Mouse (Mus musculus) hindbrain, embryonic 14.5 days (tissue): ENCODE data around the gene Gp9. TPM values are rescaled to one million over a fixed set of nuclear protein-coding genes. Genes with fewer than 3 reads are reported as not detected.

Experiments used
- ATAC-seq: fragments of 200-750 bp; cut with Nextera tagmentation; 2 replicates; pipeline ENCODE4 v1.8.0; 2017; ENCODE audit warnings: moderate number of reproducible peaks, mild to moderate bottlenecking, moderate TSS enrichment, moderate library complexity; ENCODE audit not compliant: low FRiP score
- DNase-seq: peaks from one replicate; pipeline ENCODE4 v3.0.0-alpha.2; 2015; ENCODE audit warnings: low spot score
- H3K27ac ChIP-seq: fragments of 300-500 bp; sonication (generic); 2 replicates; pipeline ENCODE4 v1.5.1; 2014; ENCODE audit warnings: mild to moderate bottlenecking, moderate library complexity
- H3K27me3 ChIP-seq: fragments of 300-500 bp; sonication (generic); 2 replicates; pipeline ENCODE4 v1.6.1; 2014; ENCODE audit warnings: mild to moderate bottlenecking, low read length, mixed read lengths; ENCODE audit not compliant: control insufficient read depth, insufficient read depth
- H3K36me3 ChIP-seq: fragments of 300-500 bp; sonication (generic); replicated peaks from 2 replicates; pipeline ENCODE4 v1.6.1; 2014; ENCODE audit not compliant: control insufficient read depth, insufficient read depth
- H3K4me1 ChIP-seq: fragments of 300-500 bp; sonication (generic); replicated peaks from 2 replicates; pipeline ENCODE4 v1.6.1; 2014; ENCODE audit warnings: antibody characterized with exemption, low read length, mixed read lengths; ENCODE audit not compliant: control insufficient read depth, insufficient read depth
- H3K4me2 ChIP-seq: fragments of 300-500 bp; sonication (generic); replicated peaks from 2 replicates; pipeline ENCODE4 v1.6.1; 2014; ENCODE audit warnings: mild to moderate bottlenecking, moderate library complexity
- H3K4me3 ChIP-seq: fragments of 300-500 bp; sonication (generic); replicated peaks from 2 replicates; pipeline ENCODE4 v1.5.1; 2014; ENCODE audit warnings: mild to moderate bottlenecking, low read length
- H3K9ac ChIP-seq: fragments of 300-500 bp; sonication (generic); 2 replicates; pipeline ENCODE4 v1.6.1; 2014
- H3K9me3 ChIP-seq: fragments of 300-500 bp; sonication (generic); 2 replicates; pipeline ENCODE4 v1.6.1; 2016; ENCODE audit warnings: low read length; ENCODE audit not compliant: control insufficient read depth
- WGBS: fragments of 180-500 bp; shearing (Covaris S2); extraction: QIAGEN DNeasy Blood & Tissue Kit; methylation state at CpG from one replicate; pipeline ENCODE4 v1.1.7; 2014; 5-methylcytosine and 5-hydroxymethylcytosine counted together
- polyA plus RNA-seq: library from polyadenylated mRNA; unstranded; fragments of >200 nt; fragmentation: Nextera tagmentation; extraction: Ambion mirVana; gene quantifications from 2 replicates; pipeline ENCODE4 v1.2.1, GENCODE M21; 2014

Gene Gp9
- polyA plus RNA-seq, 1 experiment from 2014 or later, result 0.83 TPM

DNA sequence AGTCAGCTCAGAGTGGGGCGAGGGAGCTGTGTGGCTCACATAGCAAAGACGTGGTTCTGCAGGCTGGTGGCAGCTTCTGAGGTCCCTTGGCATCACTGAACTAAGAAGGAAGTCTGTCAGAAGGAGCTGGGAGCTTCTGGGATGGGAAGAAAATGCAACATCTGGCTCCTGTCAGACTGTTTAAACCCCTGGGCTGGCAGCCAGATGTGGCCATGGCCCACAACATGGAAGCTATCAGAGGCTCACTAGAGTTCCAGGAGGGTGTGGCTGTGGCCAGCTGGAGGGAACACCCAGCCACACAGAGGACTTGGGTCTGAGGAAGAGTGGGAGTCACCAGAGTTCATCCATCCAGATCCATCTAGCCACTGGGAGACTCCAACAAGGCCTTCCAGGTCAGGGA lies 31.0 kb upstream of the Gp9 start:
- ATAC-seq, result no peak

GRCm38 (mm10) chr6:87748078-87748477 lies 29.8 kb upstream of the Gp9 start:
- no peak overlapping the region for H3K9ac ChIP-seq
- H3K27ac ChIP-seq, result no peak overlapping the region
- no peaks in the 10 kb centered on the region for H3K4me1 ChIP-seq
- DNase-seq (no peak), ATAC-seq (no peak)
- 93% methylated on average over 2 of the region's 2 CpGs for WGBS
- H3K36me3 ChIP-seq, result no peaks in the 10 kb centered on the region
- H3K27me3 ChIP-seq, result no peaks in the 10 kb centered on the region
- no peak overlapping the region for H3K4me3 ChIP-seq
- H3K4me2 ChIP-seq, result no peak overlapping the region
- H3K9me3 ChIP-seq, result no peaks in the 10 kb centered on the region

More for the DNA sequence above, 31.0 kb upstream of the Gp9 start:
- no peaks in the 10 kb centered on the region for H3K36me3 ChIP-seq
- no peak overlapping the region for H3K4me3 ChIP-seq
- DNase-seq, result no peak
- no peaks in the 10 kb centered on the region for H3K4me1 ChIP-seq
- H3K9me3 ChIP-seq, result no peaks in the 10 kb centered on the region
- WGBS, result 79% methylated on average over 2 of the region's 2 CpGs
- no peak overlapping the region for H3K27ac ChIP-seq
- no peak overlapping the region for H3K4me2 ChIP-seq
- H3K27me3 ChIP-seq, result no peaks in the 10 kb centered on the region
- no peak overlapping the region for H3K9ac ChIP-seq

GRCm38 (mm10) chr6:87748531-87748930 lies 29.3 kb upstream of the Gp9 start:
- Histone ChIP-seq H3K4me2 (no peak overlapping the region), H3K36me3 (no peaks in the 10 kb centered on the region), H3K27me3 (no peaks in the 10 kb centered on the region), H3K27ac (no peak overlapping the region), H3K4me1 (no peaks in the 10 kb centered on the region), H3K9ac (no peak overlapping the region), H3K9me3 (no peaks in the 10 kb centered on the region), H3K4me3 (no peak overlapping the region)
- 92% methylated on average over 6 of the region's 6 CpGs for WGBS
- no peak for DNase-seq
- ATAC-seq, result no peak

DNA sequence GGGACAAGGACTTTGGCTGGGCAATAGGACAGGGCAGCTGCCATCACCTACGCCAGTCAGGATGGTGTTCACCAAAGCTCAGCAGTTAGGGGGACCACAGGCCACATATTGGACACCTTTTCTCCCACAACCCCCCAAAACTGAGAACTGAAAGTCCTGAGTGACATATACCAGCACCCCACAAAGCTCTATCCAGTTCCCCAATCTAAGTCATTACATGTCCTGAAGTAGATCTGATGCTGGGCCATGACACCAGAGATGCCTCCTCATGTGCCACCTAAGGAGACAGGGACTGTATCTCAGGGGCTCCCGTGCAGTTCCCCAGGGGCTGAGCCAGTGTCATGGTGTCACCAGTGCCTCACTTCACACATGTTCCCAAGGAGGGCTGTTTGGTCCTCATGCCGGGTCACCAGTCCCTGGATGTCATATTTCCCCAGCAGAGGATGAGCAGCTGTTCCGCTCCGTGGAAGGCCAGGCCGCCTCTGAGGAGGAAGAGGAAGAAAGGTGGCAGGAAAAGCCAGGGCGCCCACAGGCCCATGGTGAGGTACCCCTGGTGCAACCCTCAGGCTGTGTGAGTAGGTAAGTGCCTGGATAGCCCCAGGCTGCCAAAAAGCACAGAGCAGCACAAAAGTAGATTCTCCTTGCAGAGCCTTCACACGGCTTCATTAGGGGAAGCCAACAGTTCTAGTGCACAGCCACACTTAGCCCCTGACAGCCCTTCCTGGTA lies 27.5 kb upstream of the Gp9 start:
- H3K4me3 ChIP-seq, result no peak overlapping the region
- H3K27me3 ChIP-seq, result no peaks in the 10 kb centered on the region
- no peak for ATAC-seq
- no peak for DNase-seq
- H3K9ac ChIP-seq, result no peak overlapping the region
- 92% methylated on average over 8 of the region's 8 CpGs for WGBS
- H3K4me1 ChIP-seq, result no peaks in the 10 kb centered on the region
- H3K4me2 ChIP-seq, result no peak overlapping the region
- H3K27ac ChIP-seq, result no peak overlapping the region
- H3K9me3 ChIP-seq, result no peaks in the 10 kb centered on the region
- H3K36me3 ChIP-seq, result no peaks in the 10 kb centered on the region

DNA sequence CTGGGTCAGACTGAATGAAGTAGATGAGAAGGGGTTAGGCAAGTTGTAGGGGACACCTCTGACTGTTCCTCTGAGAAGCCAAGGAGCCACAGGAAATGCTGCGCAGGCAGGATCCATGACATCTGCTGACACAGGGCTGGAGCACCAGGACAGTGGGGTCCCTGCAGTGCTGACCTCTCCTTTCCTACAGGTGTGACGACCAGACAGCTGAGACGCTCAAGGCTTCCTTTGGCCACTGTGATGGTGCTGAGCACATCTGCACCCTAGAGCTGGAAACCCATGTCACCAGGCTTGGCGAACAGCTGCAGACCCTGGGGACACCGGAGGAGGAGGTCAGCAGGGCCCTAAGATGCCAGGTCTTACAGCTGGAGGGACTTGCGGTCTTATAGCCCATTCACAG lies 26.3 kb upstream of the Gp9 start:
- Histone ChIP-seq H3K9me3 (no peaks in the 10 kb centered on the region), H3K9ac (no peak overlapping the region), H3K4me1 (no peaks in the 10 kb centered on the region), H3K27me3 (no peaks in the 10 kb centered on the region), H3K4me3 (no peak overlapping the region), H3K36me3 (no peaks in the 10 kb centered on the region), H3K4me2 (no peak overlapping the region), H3K27ac (no peak overlapping the region)
- ATAC-seq, result no peak
- DNase-seq, result no peak
- WGBS, result 93% methylated on average over 6 of the region's 6 CpGs

DNA sequence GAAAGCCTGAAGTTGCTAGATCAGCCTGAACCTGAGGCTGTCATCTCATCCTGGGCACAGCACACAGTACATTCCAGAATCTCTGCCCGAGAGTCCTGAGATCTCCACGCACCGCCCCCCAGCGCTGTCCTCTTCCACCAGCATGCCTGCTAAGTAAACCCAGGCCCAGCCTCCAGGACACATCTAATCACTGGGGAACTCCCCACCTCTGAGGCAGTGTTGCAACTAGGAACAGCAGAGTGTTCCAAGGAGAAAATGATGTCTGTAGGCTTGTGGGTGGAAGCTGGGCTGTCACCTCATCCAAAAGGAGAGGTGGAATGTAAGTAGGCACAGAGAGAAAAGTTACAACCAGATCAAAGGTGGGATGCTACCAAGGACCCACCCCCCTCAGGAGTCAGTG lies 22.7 kb upstream of the Gp9 start:
- WGBS, result 91% methylated on average over 4 of the region's 4 CpGs
- no peak for DNase-seq
- ATAC-seq, result no peak

GRCm38 (mm10) chr6:87756896-87757295 lies 21.0 kb upstream of the Gp9 start:
- H3K4me2 ChIP-seq, result no peak overlapping the region
- no peak overlapping the region for H3K4me3 ChIP-seq
- H3K27me3 ChIP-seq, result no peaks in the 10 kb centered on the region
- no peaks in the 10 kb centered on the region for H3K4me1 ChIP-seq
- H3K36me3 ChIP-seq, result no peaks in the 10 kb centered on the region; the same call in 1 of the 2 replicates
- WGBS, result 97% methylated on average over 8 of the region's 8 CpGs
- no peak overlapping the region for H3K9ac ChIP-seq
- no peaks in the 10 kb centered on the region for H3K9me3 ChIP-seq
- ATAC-seq, result no peak
- H3K27ac ChIP-seq, result no peak overlapping the region
- no peak for DNase-seq

More for the DNA sequence above, 22.7 kb upstream of the Gp9 start:
- no peak overlapping the region for H3K4me3 ChIP-seq
- no peak overlapping the region for H3K27ac ChIP-seq
- H3K4me2 ChIP-seq, result no peak overlapping the region
- H3K9me3 ChIP-seq, result no peaks in the 10 kb centered on the region
- H3K27me3 ChIP-seq, result no peaks in the 10 kb centered on the region
- H3K9ac ChIP-seq, result no peak overlapping the region
- H3K36me3 ChIP-seq, result no peaks in the 10 kb centered on the region; the same call in 1 of the 2 replicates
- H3K4me1 ChIP-seq, result no peaks in the 10 kb centered on the region

- 62% methylated on average over 3 of the region's 3 CpGs for WGBS
- Histone ChIP-seq H3K27me3 (no peaks in the 10 kb centered on the region), H3K4me3 (no peak overlapping the region), H3K9me3 (no peaks in the 10 kb centered on the region), H3K9ac (no peak overlapping the region), H3K4me1 (no peaks in the 10 kb centered on the region), H3K36me3 (no peaks in the 10 kb centered on the region; the same call in 1 of the 2 replicates), H3K4me2 (no peak overlapping the region), H3K27ac (no peak overlapping the region)
- no peak for ATAC-seq
- no peak for DNase-seq
These were observed 18.5 kb upstream of the Gp9 start for GRCm38 (mm10) chr6:87759404-87759803.

DNA sequence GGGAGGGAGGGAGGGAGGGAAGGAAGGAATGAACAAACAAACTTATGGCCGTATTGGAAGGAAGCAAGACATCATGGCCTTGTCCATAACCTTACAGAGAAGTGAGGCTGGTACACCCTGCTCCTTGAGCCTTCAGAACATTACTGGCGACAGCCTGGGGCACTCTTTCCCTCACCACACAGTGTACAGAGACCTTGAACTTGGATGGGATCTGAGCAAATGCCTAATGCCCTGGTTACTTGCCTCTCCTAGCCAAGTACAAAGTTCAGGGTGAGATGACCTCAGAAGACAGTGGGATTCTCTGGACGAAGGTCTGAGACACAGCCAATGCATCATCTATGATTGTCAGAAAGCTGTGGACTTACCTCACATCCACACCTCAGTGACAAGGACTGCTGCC lies 18.0 kb upstream of the Gp9 start:
- Histone ChIP-seq H3K36me3 (no peaks in the 10 kb centered on the region; the same call in 1 of the 2 replicates), H3K4me1 (no peaks in the 10 kb centered on the region), H3K4me2 (no peak overlapping the region), H3K9me3 (no peaks in the 10 kb centered on the region), H3K27me3 (no peaks in the 10 kb centered on the region), H3K27ac (no peak overlapping the region), H3K4me3 (no peak overlapping the region), H3K9ac (no peak overlapping the region)
- DNase-seq, result no peak
- WGBS, result 78% methylated on average over 3 of the region's 3 CpGs
- ATAC-seq, result no peak

DNA sequence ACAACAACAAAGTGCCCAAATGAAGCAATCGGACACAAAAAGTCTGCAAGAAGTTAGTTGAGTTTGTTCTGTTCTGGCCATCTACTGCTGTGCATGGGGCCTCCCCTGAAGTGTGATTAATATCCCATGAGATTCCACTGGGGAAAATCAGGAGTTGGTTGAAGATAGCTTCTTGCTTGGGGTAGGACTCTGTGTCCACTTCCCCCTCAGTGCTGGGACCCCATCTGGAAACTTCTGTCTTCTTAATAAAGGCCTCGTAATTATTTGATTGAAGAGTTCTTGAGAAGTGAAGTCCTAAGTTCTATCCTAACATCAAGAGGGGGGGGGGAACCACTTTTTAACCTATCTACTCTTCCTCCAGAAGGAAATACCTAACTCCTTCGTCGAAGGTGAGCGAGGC lies 15.7 kb upstream of the Gp9 start:
- Histone ChIP-seq H3K9ac (no peak overlapping the region), H3K27me3 (no peaks in the 10 kb centered on the region), H3K4me2 (no peak overlapping the region), H3K36me3 (no peaks in the 10 kb centered on the region; the same call in 1 of the 2 replicates), H3K9me3 (no peaks in the 10 kb centered on the region), H3K4me3 (no peak overlapping the region), H3K4me1 (no peaks in the 10 kb centered on the region), H3K27ac (no peak overlapping the region)
- whole genome bisulfite sequencing, result 90% methylated on average over 5 of the region's 5 CpGs
- DNase-seq, result no peak
- ATAC-seq, result no peak
